Mouse (Mus musculus) large intestine, adult 2 months (tissue): ENCODE data around the gene Tubgcp5. TPM values are rescaled to one million over a fixed set of nuclear protein-coding genes. Genes with fewer than 3 reads are reported as not detected.
"Not testable (repeated sequence)": the region's sequence is repeated elsewhere in the genome, so short reads cannot be mapped to it uniquely, and the experiment has no call there.

ENCODE experiments used
- DNase-seq: peaks from one replicate; pipeline ENCODE4 v3.0.0-alpha.2; 2012; ENCODE audit warnings: low read depth, low spot score
- WGBS: fragments of 180-500 bp; shearing (Covaris S2); methylation state at CpG from one replicate; pipeline ENCODE4 v1.1.7; 2018; 5-methylcytosine and 5-hydroxymethylcytosine counted together
- polyA plus RNA-seq: library from polyadenylated mRNA; depleted of rRNA; stranded (reverse); fragments of >200 nt; gene quantifications from 2 replicates; pipeline ENCODE4 v1.2.3, GENCODE M21; 2012; rRNA removed

Tubgcp5 gene
- 2.1 and 2.9 TPM in 2 replicates for polyA plus RNA-seq

GRCm38 (mm10) chr7:55793952-55794603, at the start of gene Tubgcp5:
Gene Tubgcp5 (plus strand): TSS chr7:55794154.
- peak; percentile 78 for DNase-seq
- under 1% methylated on average over 51 of the region's 51 CpGs for WGBS

DNA sequence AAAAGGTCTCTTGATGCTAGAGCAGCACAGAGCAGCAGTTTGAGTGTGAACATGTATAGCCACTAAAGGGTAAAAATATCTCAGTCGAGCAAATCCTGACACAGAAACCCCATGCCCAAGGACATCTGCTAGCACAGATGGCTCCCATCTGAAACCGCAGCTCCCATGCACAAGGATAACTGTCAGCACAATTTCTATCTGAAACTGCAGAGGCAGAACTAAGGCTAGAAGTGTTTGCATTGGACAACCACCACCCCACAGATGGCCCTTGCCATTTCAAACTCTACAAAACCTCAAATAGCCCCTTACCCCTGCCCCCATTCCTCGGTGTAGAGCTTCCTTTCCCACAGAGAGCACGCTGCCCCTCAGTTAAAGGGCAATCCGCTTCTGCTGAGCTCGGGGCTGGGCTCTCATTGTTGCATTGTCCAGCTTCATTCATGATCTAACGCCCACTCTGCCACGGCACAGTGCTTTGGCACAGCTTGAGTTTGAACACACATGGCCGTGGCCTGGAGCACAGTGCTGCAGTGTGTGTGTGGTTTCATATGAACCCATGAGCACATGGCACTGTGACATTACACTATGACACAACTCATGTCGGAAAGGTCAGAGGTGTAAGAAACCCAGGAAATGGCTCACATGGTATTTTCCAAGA, 49.3 kb upstream of the Tubgcp5 start:
- DNase-seq: no peak
- WGBS: 68% methylated on average over 10 of the region's 10 CpGs

DNA sequence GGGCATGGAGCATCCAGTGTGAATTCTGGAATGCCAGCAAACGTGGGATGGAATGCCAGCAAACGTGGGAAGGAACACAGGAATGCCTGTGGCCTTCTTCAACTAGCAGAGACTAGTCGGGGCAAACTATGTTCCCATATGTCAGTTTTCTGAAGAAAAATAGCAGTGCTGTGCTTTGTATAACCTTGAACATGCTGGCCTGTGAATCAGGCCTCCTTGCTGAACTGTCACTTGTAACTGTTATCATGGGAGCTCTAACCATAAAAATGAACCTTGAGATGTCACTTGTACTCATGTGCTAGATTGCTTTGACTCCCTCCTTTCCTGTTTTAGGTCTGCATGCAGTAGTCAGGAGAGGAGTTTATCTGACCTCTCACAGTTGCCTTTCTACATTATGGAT, 43.1 kb upstream of the Tubgcp5 start:
- DNase-seq: no peak
- 48% methylated on average over 3 of the region's 3 CpGs for WGBS

DNA sequence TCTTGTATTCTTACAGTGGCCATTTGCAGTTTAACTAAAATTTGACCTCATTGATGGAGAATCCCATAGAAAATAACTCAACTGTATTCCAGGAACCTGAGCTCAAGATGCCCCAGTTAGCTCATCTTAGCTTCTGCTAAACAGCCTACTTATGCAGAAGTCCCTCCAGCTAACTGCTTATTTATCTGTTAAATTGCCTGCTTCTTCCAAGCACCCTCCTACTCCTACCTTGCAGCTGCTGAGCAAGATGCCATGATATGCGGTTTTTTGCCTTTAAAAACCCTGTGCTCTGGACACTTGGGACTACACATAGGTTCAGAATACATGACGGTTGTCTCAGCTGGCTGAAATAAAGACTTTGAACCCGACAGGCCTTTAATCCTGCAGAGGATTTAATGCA, 34.6 kb upstream of the Tubgcp5 start:
- 64% methylated on average over 3 of the region's 3 CpGs for WGBS
- DNase-seq: no peak

- 26% methylated on average over 3 of the region's 3 CpGs for WGBS
- no peak for DNase-seq
Measured at GRCm38 (mm10) chr7:55767926-55768325, 26.0 kb upstream of the Tubgcp5 start, which contains the start of gene Siglech. Gene Siglech (plus strand): TSS chr7:55768178.

DNA sequence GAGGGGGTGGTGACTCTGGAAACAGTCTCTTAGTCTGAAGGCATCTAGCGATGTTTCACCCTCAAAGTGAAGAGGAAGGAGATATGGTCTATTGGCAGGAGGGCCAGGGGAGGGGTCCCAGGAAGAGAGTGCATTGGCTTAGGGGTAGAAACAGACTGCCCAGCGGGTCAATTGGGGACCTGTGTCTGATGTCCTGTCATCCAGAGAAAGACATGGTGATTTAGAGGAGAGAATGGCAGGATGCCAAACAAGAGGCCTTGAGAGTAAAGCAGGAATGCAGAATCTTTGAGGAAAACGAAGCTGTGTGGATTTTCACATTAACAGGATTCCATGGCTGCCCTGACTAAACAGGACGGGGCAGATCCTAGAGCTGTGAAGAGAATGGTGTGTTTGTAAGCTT, 13.9 kb upstream of the Tubgcp5 start:
- WGBS: 46% methylated on average over 4 of the region's 4 CpGs
- no peak for DNase-seq

DNA sequence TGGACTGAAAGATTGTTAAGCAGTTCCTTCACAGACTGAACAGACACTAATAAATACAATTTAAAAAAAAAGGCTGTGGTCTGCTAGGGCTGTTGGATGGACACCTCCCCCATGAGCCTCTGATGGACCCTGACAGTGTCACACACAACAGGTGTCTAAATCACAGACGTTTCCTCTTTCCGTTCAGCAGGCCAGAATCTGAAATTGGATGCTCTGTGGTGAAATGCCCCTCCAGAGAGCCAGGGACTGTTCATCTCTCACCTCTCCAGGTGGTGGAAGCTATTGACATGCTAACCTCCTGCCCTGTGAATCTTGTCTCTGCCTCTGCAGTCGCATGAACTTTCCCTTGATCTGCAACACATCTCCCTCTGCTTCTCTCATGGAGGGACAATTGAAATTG, 11.5 kb upstream of the Tubgcp5 start:
- DNase-seq: no peak
- WGBS: 52% methylated on average over 3 of the region's 3 CpGs

GRCm38 (mm10) chr7:55784580-55784979, 9.4 kb upstream of the Tubgcp5 start:
- whole genome bisulfite sequencing: 58% methylated on average over 3 of the region's 3 CpGs
- DNase-seq: no peak

- WGBS: 49% methylated on average over 5 of the region's 5 CpGs
- not testable (repeated sequence) for DNase-seq
Measured at GRCm38 (mm10) chr7:55790586-55790985, 3.4 kb upstream of the Tubgcp5 start.

DNA sequence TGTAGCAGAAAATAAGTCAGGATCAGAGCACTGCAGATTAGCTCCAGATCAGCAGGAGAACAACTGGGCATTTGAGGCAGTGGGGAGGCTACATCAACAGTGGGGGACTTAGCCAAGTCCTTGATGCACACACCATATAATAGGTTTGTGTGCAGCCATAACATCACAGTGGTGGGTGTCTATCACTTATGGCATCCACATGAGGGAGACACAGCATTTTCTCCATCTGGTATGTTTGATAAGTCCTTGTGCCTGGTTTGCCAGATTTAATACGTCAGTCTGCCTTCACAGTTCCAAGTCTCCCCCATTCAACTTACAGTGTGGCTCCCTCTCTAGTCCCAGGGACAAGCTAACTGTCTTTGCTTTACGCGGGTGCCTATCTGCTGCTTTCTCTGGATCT, 1.7 kb upstream of the Tubgcp5 start:
- 79% methylated on average over 3 of the region's 3 CpGs for WGBS

DNA sequence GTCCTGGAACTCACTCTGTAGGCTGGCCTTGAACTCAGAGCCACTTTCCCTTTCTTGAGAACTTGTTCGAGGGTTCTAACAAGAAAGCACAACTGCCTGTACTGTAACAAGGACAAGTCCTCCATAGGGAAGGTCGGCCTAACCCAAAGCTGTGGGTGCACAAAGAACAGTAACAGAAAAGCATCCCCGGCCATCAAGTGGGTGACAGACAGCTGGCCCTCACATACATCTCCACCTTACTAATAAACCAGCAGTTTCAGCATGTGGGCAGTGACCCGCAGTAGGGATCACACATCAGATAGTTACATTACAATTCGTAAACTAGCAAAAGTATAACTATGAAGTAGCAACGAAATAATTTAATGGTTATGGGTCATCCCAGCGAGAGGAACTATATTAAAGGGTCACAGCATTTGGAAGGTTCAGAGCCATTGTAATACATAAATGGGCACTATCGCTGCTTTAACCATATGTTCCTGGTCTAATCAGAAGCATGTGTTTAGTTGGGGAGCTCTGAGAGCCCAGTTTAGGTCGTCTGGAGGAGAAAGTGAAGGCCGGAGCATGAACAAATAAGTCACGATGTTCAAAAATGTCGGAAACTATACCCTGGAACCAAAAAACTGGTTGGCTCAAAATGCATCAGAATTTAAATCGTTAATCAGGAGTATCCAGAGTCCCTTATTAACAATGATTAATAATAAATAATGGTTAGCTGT, 560 bp upstream of the Tubgcp5 start:
- 39% methylated on average over 13 of the region's 13 CpGs for WGBS
- no peak for DNase-seq

More for the DNA sequence above, 1.7 kb upstream of the Tubgcp5 start:
- no peak for DNase-seq

- DNase-seq: no peak
Measured at GRCm38 (mm10) chr7:55799981-55800380, 6.0 kb downstream of the Tubgcp5 start.

DNA sequence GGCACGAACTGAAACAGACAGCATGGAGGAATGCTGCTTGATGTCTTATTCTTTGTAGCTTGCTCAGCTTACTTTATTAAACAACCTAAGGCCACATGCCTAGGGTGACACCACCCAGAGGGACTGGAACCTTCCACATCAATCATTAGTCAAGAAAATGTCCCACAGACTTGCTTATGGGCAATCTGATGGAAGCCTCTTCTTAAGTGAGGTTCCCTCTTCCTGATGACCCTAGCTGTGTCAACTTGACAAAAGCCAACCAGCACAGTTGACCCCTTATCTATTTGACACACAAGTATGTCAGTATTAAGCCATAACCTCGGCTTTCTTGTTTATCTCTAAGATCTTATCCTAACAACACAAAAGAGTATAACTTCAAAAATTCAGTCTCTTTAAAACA, 16.0 kb downstream of the Tubgcp5 start:
- DNase-seq: no peak
- WGBS: 77% methylated on average over 2 of the region's 2 CpGs

More at GRCm38 (mm10) chr7:55799981-55800380, 6.0 kb downstream of the Tubgcp5 start:
- WGBS: 91% methylated on average over 3 of the region's 3 CpGs

DNA sequence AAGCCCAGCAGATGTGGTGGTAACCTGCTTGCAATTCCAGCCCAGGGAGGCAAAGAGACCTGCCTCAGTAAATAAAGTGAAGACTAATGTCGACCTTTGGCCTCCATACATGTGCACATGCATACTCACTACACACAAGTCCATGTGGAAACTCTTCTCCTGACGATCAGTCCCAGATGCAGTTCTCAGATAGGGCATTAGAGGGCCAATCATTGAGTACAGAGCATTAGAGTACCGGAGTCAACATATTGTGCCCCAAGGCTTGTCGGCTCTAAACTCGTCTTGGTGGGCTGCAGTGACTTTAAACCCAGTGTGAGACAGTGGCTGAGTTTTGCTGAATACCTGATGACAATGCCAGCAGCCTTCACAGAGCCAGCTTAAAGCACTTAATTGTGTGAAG, 30.5 kb downstream of the Tubgcp5 start:
- DNase-seq: no peak
- WGBS: 78% methylated on average over 5 of the region's 5 CpGs

- WGBS: 89% methylated on average over 9 of the region's 9 CpGs
- DNase-seq: no peak
Measured at GRCm38 (mm10) chr7:55827551-55827950, 33.6 kb downstream of the Tubgcp5 start.

DNA sequence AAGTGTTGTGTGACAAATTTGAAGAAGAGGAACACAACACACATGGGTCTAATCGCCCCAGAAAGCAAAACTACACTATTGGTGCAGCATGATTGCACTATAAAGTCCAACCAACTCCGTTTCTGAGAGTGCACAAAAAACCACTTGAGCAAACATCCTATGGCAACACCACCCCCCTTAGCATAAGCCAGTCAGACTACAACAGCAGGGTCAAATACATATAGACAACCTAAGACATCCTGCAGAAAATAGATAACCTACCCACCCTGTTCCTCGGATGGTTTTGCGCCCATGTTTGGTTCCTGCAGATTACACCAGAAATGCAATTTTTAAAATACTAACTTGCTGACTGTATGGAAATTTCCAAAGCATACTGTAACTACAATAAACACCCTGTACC, 42.9 kb downstream of the Tubgcp5 start:
- 72% methylated on average over 4 of the region's 4 CpGs for WGBS
- no peak for DNase-seq

GRCm38 (mm10) chr7:55841445-55841844, 47.5 kb downstream of the Tubgcp5 start, which contains the start of gene Cyfip1:
Gene Cyfip1 (plus strand): TSS chr7:55841745.
- 53% methylated on average over 7 of the region's 7 CpGs for WGBS
- DNase-seq: no peak

GRCm38 (mm10) chr7:55841977-55842503, 48.1 kb downstream of the Tubgcp5 start:
- peak; percentile 86 for DNase-seq
- under 1% methylated on average over 45 of the region's 47 CpGs for WGBS

DNA sequence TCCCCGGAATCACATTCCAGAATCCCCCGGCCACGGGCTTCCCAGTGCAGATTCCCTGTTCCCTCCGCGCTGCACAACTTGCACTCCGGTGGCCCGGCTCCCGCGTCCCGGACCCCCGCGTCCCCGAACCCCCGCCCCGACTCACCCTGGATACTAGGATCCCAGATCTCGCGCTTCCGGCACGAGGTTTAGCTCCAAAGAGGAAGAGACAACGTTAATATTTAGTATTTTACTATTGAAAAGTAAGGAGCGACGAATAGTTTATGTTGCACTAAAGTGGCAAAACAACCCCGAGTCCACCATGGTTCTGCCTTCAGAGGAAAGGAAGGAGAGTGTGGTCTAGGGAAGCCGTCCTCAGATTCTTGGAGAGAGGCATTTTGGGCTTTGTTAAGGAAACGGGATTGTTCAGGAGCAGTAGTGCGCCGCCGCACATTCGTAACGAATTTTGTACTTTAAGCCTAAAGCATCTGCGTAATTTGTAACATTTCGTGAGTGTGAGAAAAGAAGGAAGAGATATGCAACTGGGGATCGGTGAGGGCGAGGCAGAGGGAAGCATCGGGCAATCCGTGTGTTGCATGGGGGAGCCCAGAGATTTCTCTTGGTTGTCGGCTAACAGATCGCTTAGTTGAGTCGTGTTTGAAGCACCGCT, 48.7 kb downstream of the Tubgcp5 start:
- under 1% methylated on average over 40 of the region's 40 CpGs for WGBS
- DNase-seq: no peak
